Mouse (Mus musculus) limb, embryonic 11.5 days (tissue): ENCODE results near the gene Ptprk. TPM values are rescaled to one million over a fixed set of nuclear protein-coding genes. Genes with fewer than 3 reads are reported as not detected.

Experiments
- ATAC-seq: fragments of 200-750 bp; cut with Nextera tagmentation; 2 replicates; pipeline ENCODE4 v1.8.0; 2017; ENCODE audit warnings: low read depth; ENCODE audit not compliant: insufficient number of reproducible peaks, low FRiP score, low TSS enrichment
- DNase-seq: peaks from one replicate; pipeline ENCODE4 v3.0.0-alpha.2; 2015; ENCODE audit warnings: low spot score
- H3K27ac ChIP-seq: fragments of 300-500 bp; sonication (generic); replicated peaks from 2 replicates; pipeline ENCODE4 v1.5.1; 2014; ENCODE audit warnings: low read depth, mild to moderate bottlenecking, low read length
- H3K27me3 ChIP-seq: fragments of 300-500 bp; sonication (generic); 2 replicates; pipeline ENCODE4 v1.6.1; 2014; ENCODE audit warnings: mild to moderate bottlenecking, low read length, mixed read lengths; ENCODE audit not compliant: control insufficient read depth, insufficient read depth
- H3K36me3 ChIP-seq: fragments of 300-500 bp; sonication (generic); 2 replicates; pipeline ENCODE4 v1.6.1; 2014; ENCODE audit warnings: mild to moderate bottlenecking, low read length, moderate library complexity, mixed read lengths; ENCODE audit not compliant: control insufficient read depth, insufficient read depth
- H3K4me1 ChIP-seq: fragments of 300-500 bp; sonication (generic); 2 replicates; pipeline ENCODE4 v1.6.1; 2014; ENCODE audit warnings: low read length, mixed read lengths; ENCODE audit not compliant: control insufficient read depth, insufficient read depth
- H3K4me2 ChIP-seq: fragments of 300-500 bp; sonication (generic); 2 replicates; pipeline ENCODE4 v1.6.1; 2014; ENCODE audit warnings: low read depth, mild to moderate bottlenecking, moderate library complexity; ENCODE audit not compliant: severe bottlenecking
- H3K4me3 ChIP-seq: fragments of 300-500 bp; sonication (generic); 2 replicates; pipeline ENCODE4 v1.5.1; 2014; ENCODE audit warnings: low read depth, low read length
- H3K9ac ChIP-seq: fragments of 300-500 bp; sonication (generic); 2 replicates; pipeline ENCODE4 v1.6.1; 2014; ENCODE audit warnings: mild to moderate bottlenecking, low read length
- H3K9me3 ChIP-seq: fragments of 300-500 bp; sonication (generic); 2 replicates; pipeline ENCODE4 v1.6.1; 2016; ENCODE audit warnings: low read length; ENCODE audit not compliant: control insufficient read depth
- WGBS: fragments of 180-500 bp; shearing (Covaris S2); extraction: QIAGEN DNeasy Blood & Tissue Kit; methylation state at CpG from one replicate; pipeline ENCODE4 v1.1.7; 2014; 5-methylcytosine and 5-hydroxymethylcytosine counted together
- polyA plus RNA-seq: library from polyadenylated mRNA; unstranded; fragments of >200 nt; fragmentation: Nextera tagmentation; extraction: Ambion mirVana; gene quantifications from 2 replicates; pipeline ENCODE4 v1.2.1, GENCODE M21; 2014

Gene Ptprk
- polyA plus RNA-seq, 1 experiment from 2014 or later: 38.4 TPM

DNA sequence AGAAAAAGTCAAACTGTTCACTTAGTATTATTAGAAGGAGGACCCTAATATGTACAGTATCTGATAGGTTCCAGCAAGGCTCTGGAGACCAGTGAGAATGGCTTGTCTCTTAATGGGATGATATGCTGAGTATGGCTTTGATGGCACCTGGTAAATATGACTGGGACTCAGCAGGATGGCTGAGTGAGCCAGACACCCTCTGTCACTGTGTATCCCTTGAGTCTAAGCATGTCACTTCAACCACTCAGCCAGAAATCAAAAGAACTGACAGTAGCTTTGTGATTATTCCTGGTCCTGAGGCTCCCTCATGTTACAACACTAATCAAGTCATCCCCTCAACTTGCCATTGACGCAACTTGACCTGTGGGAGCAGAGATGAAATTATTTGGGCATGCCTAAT lies 383.4 kb downstream of the Ptprk start:
- DNase-seq (no peak), ATAC-seq (no peak)
- 88% methylated on average over 1 of the region's 1 CpGs for WGBS
- Histone ChIP-seq H3K36me3 (no peaks in the 10 kb centered on the region), H3K9me3 (no peaks in the 10 kb centered on the region), H3K27ac (no peak overlapping the region), H3K4me3 (no peak overlapping the region), H3K27me3 (no peaks in the 10 kb centered on the region), H3K9ac (no peak overlapping the region), H3K4me1 (no peaks in the 10 kb centered on the region), H3K4me2 (no peak overlapping the region)

GRCm38 (mm10) chr10:28459963-28460362 lies 385.3 kb downstream of the Ptprk start:
- Histone ChIP-seq H3K27me3 (no peaks in the 10 kb centered on the region), H3K36me3 (no peaks in the 10 kb centered on the region), H3K9ac (no peak overlapping the region), H3K4me1 (no peaks in the 10 kb centered on the region), H3K4me3 (no peak overlapping the region), H3K9me3 (no peaks in the 10 kb centered on the region), H3K4me2 (no peak overlapping the region), H3K27ac (no peak overlapping the region)
- no peak for DNase-seq
- 76% methylated on average over 1 of the region's 1 CpGs for WGBS
- ATAC-seq: no peak

GRCm38 (mm10) chr10:28463706-28464105 lies 389.1 kb downstream of the Ptprk start:
- WGBS: 89% methylated on average over 1 of the region's 1 CpGs
- H3K4me2 ChIP-seq: no peak overlapping the region

DNA sequence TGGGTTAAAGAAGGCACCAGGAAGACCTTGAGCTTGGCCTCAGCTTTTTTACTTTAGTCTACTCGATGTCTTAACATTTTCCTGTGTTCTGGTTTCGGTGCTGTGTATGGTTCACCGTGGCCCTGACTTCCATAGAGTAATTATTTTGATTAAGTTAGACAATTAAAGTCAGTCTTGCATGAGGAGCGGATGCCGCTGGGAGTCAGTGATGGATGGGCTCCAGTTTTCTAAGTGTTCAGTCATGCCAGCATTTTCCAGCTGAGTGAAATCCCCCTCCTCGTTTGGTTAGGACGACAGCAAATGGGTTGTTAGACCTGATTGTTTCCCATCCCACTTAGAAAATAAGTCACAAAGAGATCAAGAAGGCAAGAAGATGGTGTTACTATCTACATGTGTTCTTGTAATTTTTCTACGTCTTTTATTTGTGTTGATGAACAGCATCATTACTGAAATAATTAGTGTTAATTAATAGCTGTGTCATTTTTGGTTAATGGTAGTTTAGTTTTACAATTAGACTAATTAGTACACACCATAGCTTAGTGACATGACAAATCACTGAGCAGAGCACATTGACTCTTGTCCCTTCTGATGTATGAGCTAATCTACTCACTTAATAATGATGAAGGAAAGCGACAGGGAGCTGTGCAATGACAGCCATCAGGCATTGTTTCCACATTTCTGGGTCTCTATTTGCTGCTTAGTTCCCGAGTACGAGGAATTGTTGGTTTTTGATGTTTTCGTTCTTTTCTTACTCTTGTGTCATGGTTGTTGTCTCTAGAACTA lies 390.3 kb downstream of the Ptprk start:
- no peaks in the 10 kb centered on the region for H3K4me1 ChIP-seq
- 76% methylated on average over 12 of the region's 12 CpGs for WGBS
- DNase-seq: no peak
- H3K9me3 ChIP-seq: no peaks in the 10 kb centered on the region
- H3K27ac ChIP-seq: no peak overlapping the region
- no peaks in the 10 kb centered on the region for H3K36me3 ChIP-seq
- no peak for ATAC-seq
- H3K9ac ChIP-seq: no peak overlapping the region
- H3K27me3 ChIP-seq: no peaks in the 10 kb centered on the region
- no peak overlapping the region for H3K4me2 ChIP-seq
- H3K4me3 ChIP-seq: no peak overlapping the region

More at GRCm38 (mm10) chr10:28463706-28464105, 389.1 kb downstream of the Ptprk start:
- Histone ChIP-seq H3K36me3 (no peaks in the 10 kb centered on the region), H3K4me1 (no peaks in the 10 kb centered on the region), H3K9ac (no peak overlapping the region), H3K27me3 (no peaks in the 10 kb centered on the region), H3K9me3 (no peaks in the 10 kb centered on the region), H3K27ac (no peak overlapping the region), H3K4me3 (no peak overlapping the region)
- DNase-seq (no peak), ATAC-seq (no peak)

GRCm38 (mm10) chr10:28485574-28485973 lies 411.0 kb downstream of the Ptprk start:
- ATAC-seq (no peak), DNase-seq (peak; percentile 31)
- Histone ChIP-seq H3K27ac (no peak overlapping the region), H3K4me2 (no peak overlapping the region), H3K4me3 (no peak overlapping the region), H3K4me1 (no peaks in the 10 kb centered on the region), H3K9ac (no peak overlapping the region), H3K9me3 (no peaks in the 10 kb centered on the region), H3K36me3 (no peaks in the 10 kb centered on the region), H3K27me3 (no peaks in the 10 kb centered on the region)
- 45% methylated on average over 3 of the region's 3 CpGs for WGBS

DNA sequence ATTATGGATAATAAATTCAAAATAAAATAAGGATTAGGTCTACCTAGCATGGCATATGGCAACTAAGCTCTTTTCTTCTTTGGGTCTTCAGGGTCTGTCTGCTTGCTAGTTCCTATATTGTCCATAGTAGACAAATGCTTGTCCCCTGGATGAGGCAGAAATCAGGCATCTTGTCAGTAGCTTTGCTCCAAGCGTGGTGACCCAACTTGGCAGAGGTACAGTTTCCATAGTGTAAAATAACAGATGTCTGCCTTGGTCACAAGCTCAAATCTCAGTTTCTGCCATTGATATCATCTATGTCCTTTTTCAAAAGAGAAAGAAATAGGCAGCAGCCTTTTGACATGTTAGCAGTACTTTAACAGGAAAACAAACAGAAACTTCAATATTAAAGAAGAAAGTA lies 416.4 kb downstream of the Ptprk start:
- DNase-seq: no peak
- H3K36me3 ChIP-seq: no peaks in the 10 kb centered on the region
- H3K27ac ChIP-seq: no peak overlapping the region
- H3K4me1 ChIP-seq: no peaks in the 10 kb centered on the region
- no peak overlapping the region for H3K4me2 ChIP-seq
- no peaks in the 10 kb centered on the region for H3K27me3 ChIP-seq
- no peak for ATAC-seq
- H3K9me3 ChIP-seq: no peaks in the 10 kb centered on the region
- H3K4me3 ChIP-seq: no peak overlapping the region
- H3K9ac ChIP-seq: no peak overlapping the region
- 96% methylated on average over 1 of the region's 1 CpGs for WGBS

- WGBS: 70% methylated on average over 9 of the region's 9 CpGs
- Histone ChIP-seq H3K4me2 (no peak overlapping the region), H3K27me3 (no peaks in the 10 kb centered on the region), H3K9ac (no peak overlapping the region), H3K36me3 (no peaks in the 10 kb centered on the region), H3K27ac (no peak overlapping the region), H3K4me3 (no peak overlapping the region), H3K4me1 (no peaks in the 10 kb centered on the region), H3K9me3 (no peaks in the 10 kb centered on the region)
- DNase-seq: no peak
- no peak for ATAC-seq
Observed at GRCm38 (mm10) chr10:28492206-28492605, 417.6 kb downstream of the Ptprk start.

- H3K9ac ChIP-seq: no peak overlapping the region
- 59% methylated on average over 14 of the region's 14 CpGs for WGBS
- DNase-seq (no peak), ATAC-seq (no peak)
- H3K4me2 ChIP-seq: no peak overlapping the region
- H3K36me3 ChIP-seq: no peaks in the 10 kb centered on the region
- no peaks in the 10 kb centered on the region for H3K27me3 ChIP-seq
- no peak overlapping the region for H3K4me3 ChIP-seq
- no peak overlapping the region for H3K27ac ChIP-seq
- no peaks in the 10 kb centered on the region for H3K4me1 ChIP-seq
- no peaks in the 10 kb centered on the region for H3K9me3 ChIP-seq
Observed at GRCm38 (mm10) chr10:28492870-28493269, 418.2 kb downstream of the Ptprk start.
